Comparison of ENCODE assay signal across 8 mouse cellular contexts in the genomic region with DNA sequence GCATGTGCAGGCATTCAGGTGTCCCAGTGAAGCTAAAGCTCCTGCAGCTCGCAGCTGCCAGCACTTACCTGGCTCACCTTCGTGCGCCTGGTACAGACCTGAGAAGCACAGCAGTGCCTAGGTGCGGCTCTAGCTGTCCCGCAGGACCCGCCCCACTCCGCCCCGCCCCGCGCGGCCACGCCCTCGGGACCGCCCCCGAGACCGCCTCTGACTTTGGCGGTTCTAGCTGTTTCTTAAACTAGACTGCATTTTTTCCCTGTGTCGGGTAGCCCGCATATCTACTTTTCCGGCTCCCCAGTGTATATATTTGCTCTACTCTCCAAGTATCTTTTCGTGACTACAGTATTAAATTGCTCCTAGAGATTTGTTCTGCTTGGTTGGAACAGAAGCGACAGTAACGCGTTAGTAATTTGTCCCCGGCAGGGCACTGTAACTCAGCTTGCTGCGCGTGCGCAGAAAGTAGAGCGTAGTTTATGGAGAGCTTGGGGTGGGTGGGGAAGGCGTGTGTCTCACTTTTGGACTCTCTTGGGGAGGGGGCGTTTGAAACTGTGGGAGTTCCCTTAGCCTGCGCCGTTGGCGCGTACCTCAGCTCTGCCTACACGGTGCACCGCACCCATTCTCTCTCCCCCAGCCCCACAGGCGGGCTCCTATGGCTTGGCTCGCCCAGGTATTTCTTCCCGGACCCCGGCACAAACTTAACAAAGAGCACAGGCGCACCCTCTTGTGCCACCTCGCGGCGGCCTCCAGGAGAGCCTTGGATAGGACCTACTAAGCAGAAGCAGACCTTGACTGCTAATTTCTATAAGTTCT. TPM values are rescaled to one million over a fixed set of nuclear protein-coding genes. Genes with fewer than 3 reads are reported as not detected.
DNase-seq lines count a peak whose midpoint lies in the region; ATAC-seq and TF ChIP-seq lines count a peak whose summit lies in the region.

A gene (minus strand): TSS at position 159 of the 810 bp plus-strand sequence.

- H3K36me3 ChIP-seq in G1E (replicated peaks): no peaks in the 10 kb centered on the region
- no peaks in the 10 kb centered on the region for H3K36me3 ChIP-seq in forebrain, embryonic 16.5 days (ENCODE audit: control insufficient read depth, insufficient read depth)
- H3K36me3 ChIP-seq in lung, embryonic 14.5 days (ENCODE audit: insufficient read depth): no peaks in the 10 kb centered on the region
- no peaks in the 10 kb centered on the region for H3K36me3 ChIP-seq in thymus, adult 2 months (ENCODE audit: control insufficient read depth, insufficient read depth, low read length)

- under 1% methylated on average over 45 of the region's 45 CpGs for WGBS in forebrain, embryonic 16.5 days
- WGBS in lung, embryonic 14.5 days: under 1% methylated on average over 45 of the region's 45 CpGs
- under 1% methylated on average over 45 of the region's 45 CpGs for WGBS in olfactory bulb, adult 2 months
- WGBS in thymus, adult 2 months: under 1% methylated on average over 45 of the region's 45 CpGs

- peaks cover 27% of the 10 kb centered on the region for H3K4me1 ChIP-seq in G1E (ENCODE audit: insufficient read depth, low read depth, low read length)
- H3K4me1 ChIP-seq in forebrain, embryonic 16.5 days (replicated peaks; ENCODE audit: control insufficient read depth, insufficient read depth, low read length): peaks cover 11% of the 10 kb centered on the region
- H3K4me1 ChIP-seq in lung, embryonic 14.5 days (ENCODE audit: insufficient read depth): no peaks in the 10 kb centered on the region
- H3K4me1 ChIP-seq in olfactory bulb, adult 2 months (ENCODE audit: control insufficient read depth, insufficient read depth, low read length): peaks cover 17% of the 10 kb centered on the region
- peaks cover 11% of the 10 kb centered on the region for H3K4me1 ChIP-seq in thymus, adult 2 months (replicated peaks; ENCODE audit: control insufficient read depth, insufficient read depth, low read length)

- H3K9me3 ChIP-seq in G1E (replicated peaks): no peaks in the 10 kb centered on the region
- no peaks in the 10 kb centered on the region for H3K9me3 ChIP-seq in forebrain, embryonic 16.5 days (ENCODE audit: control insufficient read depth, low read length)
- no peaks in the 10 kb centered on the region for H3K9me3 ChIP-seq in lung, embryonic 14.5 days (ENCODE audit: low read depth, low read length)

- ATAC-seq in G1E (ENCODE audit: extremely low read depth, insufficient number of reproducible peaks, low FRiP score, poor library complexity, severe bottlenecking): peak; percentile 72
- peak; percentile 95 for ATAC-seq in forebrain, embryonic 16.5 days
- ATAC-seq in lung, embryonic 14.5 days (ENCODE audit: insufficient read depth): peak; percentile 97

- TF ChIP-seq POLR2A in olfactory bulb, adult 2 months (IDR thresholded peaks at IDR 0.05; ENCODE audit: insufficient read depth, low read depth, low read length): peak; percentile 29; the same call in 1 of the 2 replicates
- peak; percentile 89 for TF ChIP-seq POLR2A in thymus, adult 2 months (IDR thresholded peaks at IDR 0.05; ENCODE audit: control insufficient read depth, extremely low read depth, insufficient read depth, low read length, poor library complexity)

- peak within 1 kb of the TSS; percentile 72 for H3K9ac ChIP-seq in forebrain, embryonic 16.5 days (replicated peaks; ENCODE audit: low read depth, low read length)
- peak within 1 kb of the TSS; percentile 72 for H3K9ac ChIP-seq in lung, embryonic 14.5 days

- intact Hi-C loops in heart, postnatal 36 days (cut with DNase I): loop anchor here (1.0 kb wide), 2 partner anchors 24 to 174 kb away; no protein-coding TSS in a partner anchor

- H3K4me2 ChIP-seq in forebrain, embryonic 16.5 days (ENCODE audit: low read length): peak within 1 kb of the TSS; percentile 73
- peak within 1 kb of the TSS; percentile 96 for H3K4me2 ChIP-seq in lung, embryonic 14.5 days

- DNase-seq in G1E (ENCODE audit: low spot score): peak; percentile 86
- peak; percentile 96 to 98 for DNase-seq in cerebellum, adult 18-20 months
- peak; percentile 96 to 97 for DNase-seq in heart, postnatal 36 days
- peak; percentile 91 to 94 for DNase-seq in layer of hippocampus, adult 2 months (ENCODE audit: low spot score in 2 of 2)
- peak; percentile 98 for DNase-seq in lung, embryonic 14.5 days
- peak; percentile 96 for DNase-seq in thymus, adult 2 months

- TF ChIP-seq CTCF in G1E (IDR thresholded peaks at IDR 0.05; ENCODE audit: low read depth, low read length): peak; percentile 21; the same call in 1 of the 2 replicates
- peak; percentile 83 for TF ChIP-seq CTCF in layer of hippocampus, adult 2 months (conservative IDR thresholded peaks at IDR 0.05)
- peak; percentile 70 for TF ChIP-seq CTCF in lung, embryonic 14.5 days (IDR thresholded peaks at IDR 0.05; ENCODE audit: low read depth)
- peak; percentile 74 for TF ChIP-seq CTCF in olfactory bulb, adult 2 months (IDR thresholded peaks at IDR 0.05; ENCODE audit: insufficient read depth, low read depth, low read length)
- TF ChIP-seq CTCF in thymus, adult 2 months (IDR thresholded peaks at IDR 0.05; ENCODE audit: borderline replicate concordance, control insufficient read depth, extremely low read depth, insufficient read depth, low read length, poor library complexity): peak; percentile 69

- H3K27me3 ChIP-seq in G1E (ENCODE audit: insufficient read depth, low read length): peaks cover 14% of the 10 kb centered on the region
- peaks cover 3% of the 10 kb centered on the region for H3K27me3 ChIP-seq in forebrain, embryonic 16.5 days (replicated peaks; ENCODE audit: control insufficient read depth, insufficient read depth, low read length)
- no peaks in the 10 kb centered on the region for H3K27me3 ChIP-seq in lung, embryonic 14.5 days (ENCODE audit: insufficient read depth, low read length)
- no peaks in the 10 kb centered on the region for H3K27me3 ChIP-seq in thymus, adult 2 months (ENCODE audit: control insufficient read depth, insufficient read depth, low read length)

- H3K4me3 ChIP-seq in G1E (ENCODE audit: low read depth, low read length): peak within 1 kb of the TSS; percentile 75
- H3K4me3 ChIP-seq in forebrain, embryonic 16.5 days (replicated peaks; ENCODE audit: low read length): peak within 1 kb of the TSS; percentile 62
- H3K4me3 ChIP-seq in layer of hippocampus, adult 2 months: peak within 1 kb of the TSS; percentile 97
- peak within 1 kb of the TSS; percentile 47 for H3K4me3 ChIP-seq in lung, embryonic 14.5 days (ENCODE audit: low read depth, low read length)
- peak within 1 kb of the TSS; percentile 91 for H3K4me3 ChIP-seq in olfactory bulb, adult 2 months (ENCODE audit: insufficient read depth, low read depth, low read length)
- H3K4me3 ChIP-seq in thymus, adult 2 months (ENCODE audit: control insufficient read depth, insufficient read depth, low read length): peak within 1 kb of the TSS; percentile 80

- H3K27ac ChIP-seq in forebrain, embryonic 16.5 days (ENCODE audit: low read length): peak within 1 kb of the TSS; percentile 81
- H3K27ac ChIP-seq in layer of hippocampus, adult 2 months: peak within 1 kb of the TSS; percentile 85
- H3K27ac ChIP-seq in lung, embryonic 14.5 days (ENCODE audit: low read depth): peak within 1 kb of the TSS; percentile 76
- H3K27ac ChIP-seq in olfactory bulb, adult 2 months (ENCODE audit: insufficient read depth, low read depth, low read length): peak within 1 kb of the TSS; percentile 74
- H3K27ac ChIP-seq in thymus, adult 2 months (ENCODE audit: control insufficient read depth, insufficient read depth, low read length): peak within 1 kb of the TSS; percentile 53; the same call in 1 of the 2 replicates

RNA-seq across cellular contexts. Expression of the gene that starts here (rescaled TPM):
- total RNA-seq in G1E (2014; fragmentation: Nextera tagmentation) (18.2 and 34.4 TPM in 2 replicates), G1E (2017) (22.7 and 31.1 TPM in 2 replicates)
- polyA plus RNA-seq in G1E (2012): 2.3 and 10.9 TPM in 2 replicates
- polyA plus RNA-seq in forebrain, embryonic 16.5 days (2015; fragmentation: Nextera tagmentation; extraction: Ambion mirVana): 93.1 and 109 TPM in 2 replicates
- 100 to 1,000 TPM; 324 to 329 TPM for total RNA-seq in heart, postnatal 36 days (2021)
- 10 to 100 TPM; 64.2 to 68.7 TPM for total RNA-seq in layer of hippocampus, adult 2 months (2021)
- polyA plus RNA-seq in lung, embryonic 14.5 days (2014; fragmentation: Nextera tagmentation; extraction: Ambion mirVana): 45.5 and 46.6 TPM in 2 replicates
- polyA plus RNA-seq in olfactory bulb, adult 2 months (2012; ENCODE audit: insufficient read depth, insufficient read length, low replicate concordance, missing spikeins): not detected in 2 replicates
- polyA plus RNA-seq in thymus, adult 2 months (2012; rRNA removed): 93.7 and 133 TPM in 2 replicates

Comparison
In these comparisons a context has a peak if more than half of its experiments do, and no peak if none do; other contexts are left out.
1. Peak in every context shown above with its lines: DNase-seq, ATAC-seq, H3K4me3 ChIP-seq and H3K27ac ChIP-seq.
2. RNA of the gene that starts here (total RNA-seq): 324 to 329 TPM in heart, postnatal 36 days; 64.2 to 68.7 TPM in layer of hippocampus, adult 2 months and 18.2 to 34.4 TPM in G1E; every median in the first group is over 4 times any median in the second.
3. H3K4me3 ChIP-seq: peak in every context shown above with its lines; median percentile 97 in layer of hippocampus, adult 2 months; 91 in olfactory bulb, adult 2 months; 80 in thymus, adult 2 months; 75 in G1E; 62 in forebrain, embryonic 16.5 days; 47 in lung, embryonic 14.5 days.
4. CTCF ChIP-seq: peak in every context shown above with its lines; median percentile 83 in layer of hippocampus, adult 2 months; 74 in olfactory bulb, adult 2 months; 70 in lung, embryonic 14.5 days; 69 in thymus, adult 2 months; 21 in G1E.